Mouse (Mus musculus): ENCODE results near the gene Vegfd. TPM values are rescaled to one million over a fixed set of nuclear protein-coding genes. Genes with fewer than 3 reads are reported as not detected.

Vegfd gene
- polyA plus RNA-seq, 1 experiment from 2014 or later: 40.1 TPM

DNA sequence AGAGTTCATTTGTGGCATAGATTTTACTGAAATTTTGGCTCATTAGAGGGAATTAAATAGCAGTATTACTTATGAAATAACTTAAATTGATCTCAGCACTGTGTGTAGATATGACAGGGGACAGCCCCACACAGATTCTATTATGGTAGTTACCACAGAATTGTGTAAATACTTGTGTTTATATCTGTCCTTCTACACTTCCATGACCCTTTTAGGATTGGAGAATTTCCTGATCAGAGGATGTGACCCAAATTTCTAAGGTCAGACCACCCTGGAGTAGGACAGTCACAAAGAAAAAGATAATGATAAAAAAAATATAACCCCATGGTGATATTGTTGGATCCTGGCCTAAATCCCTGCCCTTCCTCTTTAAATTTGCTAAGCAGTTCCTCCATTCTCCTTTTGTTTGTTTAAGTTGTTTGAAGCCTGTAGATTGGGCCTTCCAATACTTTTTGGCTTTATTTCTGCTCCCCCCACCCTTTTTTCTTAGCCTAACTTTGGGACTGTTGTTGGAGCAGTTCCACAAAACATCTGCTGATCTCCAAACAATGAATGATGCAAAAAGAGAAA lies 32.0 kb downstream of the Vegfd start:
- H3K9me3 ChIP-seq (ENCODE audit: low read depth, low read length): no peaks in the 10 kb centered on the region
- ATAC-seq (ENCODE audit: insufficient read depth): peak; percentile 83
- H3K4me1 ChIP-seq (ENCODE audit: insufficient read depth): 0 out of 2 replicates have a peak, but pooled peaks cover 4% of the 10 kb centered on the region
- no peaks in the 10 kb centered on the region for H3K27me3 ChIP-seq (ENCODE audit: insufficient read depth, low read length)
- no peak for TF ChIP-seq CTCF (IDR thresholded peaks at IDR 0.05; ENCODE audit: low read depth)
- no peak overlapping the region for H3K4me3 ChIP-seq (ENCODE audit: low read depth, low read length)
- H3K9ac ChIP-seq: no peak overlapping the region
- peak; percentile 82 for DNase-seq
- H3K4me2 ChIP-seq: no peak overlapping the region
- H3K36me3 ChIP-seq (ENCODE audit: insufficient read depth): 0 out of 2 replicates have a peak, but pooled peaks cover 5% of the 10 kb centered on the region
- no peak overlapping the region for H3K27ac ChIP-seq (ENCODE audit: low read depth)

DNA sequence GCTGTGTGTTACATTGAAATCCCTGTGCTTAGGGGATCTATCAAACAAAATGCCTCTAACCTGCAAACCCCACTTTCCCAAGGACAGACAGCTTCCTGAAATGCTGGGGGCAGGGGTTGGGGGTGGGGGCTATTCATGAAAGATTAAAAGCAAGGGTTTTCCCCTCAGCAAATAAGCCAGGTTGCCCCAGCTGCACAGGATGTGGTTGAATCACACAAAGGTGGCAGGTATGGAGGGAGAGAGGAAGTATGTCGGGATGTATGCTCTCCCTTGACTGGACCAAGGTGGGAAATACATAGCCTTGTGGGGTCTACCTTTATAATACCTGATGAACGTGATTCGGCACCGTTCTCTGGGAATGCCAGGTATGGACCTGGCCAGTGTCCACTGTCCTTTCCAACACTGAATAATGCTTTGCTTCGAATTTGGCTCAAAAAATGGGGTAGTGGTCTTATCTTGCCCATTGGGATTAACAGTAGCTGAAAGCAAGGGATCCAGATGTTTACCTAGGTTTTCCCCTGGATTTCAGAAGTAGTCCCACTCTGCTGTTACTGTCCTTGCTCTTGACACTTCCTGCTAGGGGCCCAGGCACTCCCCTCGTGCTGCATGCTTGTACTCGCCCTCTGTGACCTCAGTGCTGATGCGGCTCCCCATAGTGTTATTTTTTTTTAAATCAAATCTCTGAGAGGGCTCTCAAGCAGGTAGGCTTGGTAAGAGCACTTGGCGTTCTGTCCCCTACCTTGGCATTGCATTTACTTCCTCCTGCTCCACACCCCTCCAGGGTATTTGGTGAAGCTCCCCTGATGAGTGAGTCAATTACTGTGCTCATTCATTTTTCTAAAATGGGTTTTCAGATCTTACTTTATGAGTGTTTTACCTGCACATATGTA lies 33.2 kb downstream of the Vegfd start:
- no peak for DNase-seq
- no peak overlapping the region for H3K4me2 ChIP-seq
- no peaks in the 10 kb centered on the region for H3K9me3 ChIP-seq (ENCODE audit: low read depth, low read length)
- H3K27me3 ChIP-seq (ENCODE audit: insufficient read depth, low read length): no peaks in the 10 kb centered on the region
- TF ChIP-seq CTCF (IDR thresholded peaks at IDR 0.05; ENCODE audit: low read depth): no peak
- WGBS: 63% methylated on average over 9 of the region's 9 CpGs
- H3K4me1 ChIP-seq (ENCODE audit: insufficient read depth): 0 out of 2 replicates have a peak, but pooled peaks cover 4% of the 10 kb centered on the region
- peak overlapping the region; percentile 69; the same call in 1 of the 2 replicates for H3K27ac ChIP-seq (ENCODE audit: low read depth)
- H3K4me3 ChIP-seq (ENCODE audit: low read depth, low read length): no peak overlapping the region
- ATAC-seq (ENCODE audit: insufficient read depth): no peak
- H3K9ac ChIP-seq: no peak overlapping the region
- H3K36me3 ChIP-seq (ENCODE audit: insufficient read depth): 0 out of 2 replicates have a peak, but pooled peaks cover 5% of the 10 kb centered on the region

DNA sequence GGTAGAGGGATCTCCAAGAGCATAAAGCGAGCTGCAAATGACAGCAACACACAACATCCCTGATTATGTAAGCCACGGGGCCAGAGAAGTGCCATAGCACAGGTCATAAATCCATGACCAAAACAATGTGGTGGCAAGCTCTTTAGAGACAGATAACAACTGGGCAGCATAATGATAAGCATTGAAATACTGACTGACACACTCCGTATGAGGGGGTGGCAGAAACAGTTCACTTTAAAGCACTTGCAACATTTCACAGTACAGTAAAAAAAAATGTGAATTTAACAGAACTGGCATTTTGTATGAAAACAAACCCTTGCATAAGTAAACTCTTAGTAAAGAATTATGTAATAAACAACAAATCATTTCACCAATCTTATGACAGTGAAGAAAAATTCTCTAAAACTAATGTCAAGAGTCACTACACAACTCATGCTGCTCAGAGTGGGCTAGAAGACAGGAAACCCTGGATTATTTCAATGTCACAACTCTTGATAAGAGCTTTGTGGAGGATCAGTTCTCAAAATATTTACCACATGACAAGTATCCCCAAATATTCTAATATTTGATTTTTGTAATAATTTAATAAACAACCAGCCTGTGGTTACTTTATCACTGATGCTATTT lies 35.2 kb downstream of the Vegfd start:
- peak; percentile 76 for ATAC-seq (ENCODE audit: insufficient read depth)
- Histone ChIP-seq H3K4me3 (ENCODE audit: low read depth, low read length) (no peak overlapping the region), H3K9me3 (ENCODE audit: low read depth, low read length) (no peaks in the 10 kb centered on the region), H3K27me3 (ENCODE audit: insufficient read depth, low read length) (no peaks in the 10 kb centered on the region), H3K36me3 (ENCODE audit: insufficient read depth) (no peaks in the 10 kb centered on the region), H3K4me2 (no peak overlapping the region), H3K9ac (no peak overlapping the region), H3K4me1 (ENCODE audit: insufficient read depth) (0 out of 2 replicates have a peak, but pooled peaks cover 4% of the 10 kb centered on the region), H3K27ac (ENCODE audit: low read depth) (no peak overlapping the region)
- DNase-seq: peak; percentile 60
- 55% methylated on average over 3 of the region's 3 CpGs for WGBS
- no peak for TF ChIP-seq CTCF (IDR thresholded peaks at IDR 0.05; ENCODE audit: low read depth)

DNA sequence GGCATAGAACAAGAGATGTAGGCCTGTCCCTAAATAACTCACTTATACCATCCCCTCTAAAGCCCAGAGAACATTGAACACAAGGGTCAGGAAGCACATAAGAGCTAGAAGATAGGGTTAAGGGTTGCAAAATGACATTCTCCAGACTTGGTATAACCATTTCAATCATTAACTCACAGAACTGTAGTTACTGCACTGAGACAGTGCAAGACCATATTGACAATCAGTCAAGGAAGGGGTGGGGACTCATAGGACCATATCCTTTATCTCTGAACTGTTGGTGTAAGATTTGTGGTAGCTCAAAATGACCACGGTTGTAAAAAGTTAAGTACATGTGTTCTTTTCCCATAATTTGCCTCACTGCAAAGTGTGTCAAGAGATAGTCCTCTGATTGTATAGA lies 37.4 kb downstream of the Vegfd start:
- Histone ChIP-seq H3K9me3 (ENCODE audit: low read depth, low read length) (no peaks in the 10 kb centered on the region), H3K36me3 (ENCODE audit: insufficient read depth) (no peaks in the 10 kb centered on the region), H3K4me2 (no peak overlapping the region), H3K4me3 (ENCODE audit: low read depth, low read length) (no peak overlapping the region), H3K9ac (no peak overlapping the region), H3K4me1 (ENCODE audit: insufficient read depth) (0 out of 2 replicates have a peak, but pooled peaks cover 4% of the 10 kb centered on the region), H3K27me3 (ENCODE audit: insufficient read depth, low read length) (no peaks in the 10 kb centered on the region), H3K27ac (ENCODE audit: low read depth) (no peak overlapping the region)
- 79% methylated on average over 1 of the region's 1 CpGs for WGBS
- no peak for TF ChIP-seq CTCF (IDR thresholded peaks at IDR 0.05; ENCODE audit: low read depth)
- ATAC-seq (ENCODE audit: insufficient read depth) (no peak), DNase-seq (no peak)

DNA sequence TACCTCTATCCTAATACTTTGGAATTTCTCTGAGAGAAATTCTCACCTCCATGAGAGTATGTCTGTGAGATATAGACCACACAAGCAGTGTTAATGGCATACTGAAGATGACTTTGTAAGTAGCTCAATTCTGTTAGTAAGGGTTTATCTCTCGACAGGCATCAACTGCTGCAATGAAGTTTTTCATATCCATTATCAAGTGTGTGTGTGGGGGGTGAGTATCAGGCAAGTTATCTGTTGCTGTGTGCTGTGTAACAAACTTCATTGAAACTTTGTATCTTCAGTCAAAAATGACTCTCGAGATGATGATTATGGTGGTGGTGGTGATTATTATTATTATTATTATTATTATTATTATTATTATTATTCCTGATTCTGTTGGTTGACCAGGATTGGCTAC lies 43.6 kb downstream of the Vegfd start:
- DNase-seq (no peak), ATAC-seq (ENCODE audit: insufficient read depth) (no peak)
- Histone ChIP-seq H3K4me1 (ENCODE audit: insufficient read depth) (no peaks in the 10 kb centered on the region), H3K4me3 (ENCODE audit: low read depth, low read length) (no peak overlapping the region), H3K27me3 (ENCODE audit: insufficient read depth, low read length) (no peaks in the 10 kb centered on the region), H3K9me3 (ENCODE audit: low read depth, low read length) (no peaks in the 10 kb centered on the region), H3K9ac (no peak overlapping the region), H3K27ac (ENCODE audit: low read depth) (no peak overlapping the region), H3K36me3 (ENCODE audit: insufficient read depth) (no peaks in the 10 kb centered on the region), H3K4me2 (no peak overlapping the region)
- WGBS: 74% methylated on average over 2 of the region's 2 CpGs
- no peak for TF ChIP-seq CTCF (IDR thresholded peaks at IDR 0.05; ENCODE audit: low read depth)

DNA sequence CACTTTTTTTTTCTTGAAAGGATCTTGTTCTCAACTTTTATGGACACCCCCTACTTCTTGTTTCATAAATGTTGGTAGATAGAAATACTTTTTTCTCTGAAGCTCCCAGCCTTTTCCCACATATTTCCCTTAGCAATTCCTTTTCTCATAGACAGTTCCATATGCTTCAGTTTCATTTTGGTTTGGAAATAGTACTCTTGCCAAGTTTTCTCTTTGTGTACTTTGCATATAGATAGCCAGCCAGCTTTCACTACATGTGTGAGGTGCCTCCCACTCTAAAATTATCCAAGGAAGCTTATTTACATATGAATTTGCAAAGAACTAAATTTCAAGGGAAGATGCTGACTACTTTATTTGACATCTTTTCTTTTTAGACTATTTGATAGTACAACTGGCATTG lies 44.8 kb downstream of the Vegfd start:
- Histone ChIP-seq H3K9ac (no peak overlapping the region), H3K4me1 (ENCODE audit: insufficient read depth) (no peaks in the 10 kb centered on the region), H3K4me2 (no peak overlapping the region), H3K36me3 (ENCODE audit: insufficient read depth) (peaks cover 7% of the 10 kb centered on the region), H3K4me3 (ENCODE audit: low read depth, low read length) (no peak overlapping the region), H3K9me3 (ENCODE audit: low read depth, low read length) (no peaks in the 10 kb centered on the region), H3K27me3 (ENCODE audit: insufficient read depth, low read length) (no peaks in the 10 kb centered on the region), H3K27ac (ENCODE audit: low read depth) (no peak overlapping the region)
- no peak for ATAC-seq (ENCODE audit: insufficient read depth)
- DNase-seq: no peak
- TF ChIP-seq CTCF (IDR thresholded peaks at IDR 0.05; ENCODE audit: low read depth): no peak

DNA sequence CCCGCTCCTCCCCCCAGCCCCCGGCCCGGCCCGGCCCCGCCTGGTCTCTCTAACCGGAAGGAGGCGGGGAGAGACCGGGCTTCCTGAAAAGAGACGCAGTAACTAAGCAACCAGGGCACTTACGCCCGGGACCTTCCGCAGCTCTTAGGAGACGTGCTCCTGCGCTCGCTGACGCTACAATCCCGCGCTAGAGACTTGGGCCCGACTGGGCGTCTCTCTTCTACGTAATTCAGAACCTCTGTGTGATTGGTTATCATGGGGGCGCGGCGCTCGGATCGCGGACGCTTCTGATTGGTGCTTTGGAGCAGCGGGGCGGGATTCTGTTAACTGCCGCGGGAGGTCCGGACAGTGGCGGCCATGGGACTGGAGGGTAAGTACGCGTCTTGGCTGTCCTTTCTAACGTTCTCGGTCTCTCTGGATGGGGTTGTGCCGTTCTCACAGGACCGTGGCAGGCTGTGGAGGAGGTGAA lies 46.3 kb downstream of the Vegfd start, which contains the start of gene Piga:
Gene Piga (plus strand): TSS at position 317 of the 469 bp plus-strand sequence.
- ATAC-seq (ENCODE audit: insufficient read depth) (peak; percentile 99), DNase-seq (peak; percentile 96)
- WGBS: 8% methylated on average over 36 of the region's 40 CpGs
- H3K9me3 ChIP-seq (ENCODE audit: low read depth, low read length): no peaks in the 10 kb centered on the region
- H3K4me3 ChIP-seq (ENCODE audit: low read depth, low read length): peak within 1 kb of the TSS; percentile 55
- peak within 1 kb of the TSS; percentile 64 for H3K9ac ChIP-seq
- no peaks in the 10 kb centered on the region for H3K4me1 ChIP-seq (ENCODE audit: insufficient read depth)
- peak within 1 kb of the TSS; percentile 69 for H3K27ac ChIP-seq (ENCODE audit: low read depth)
- peak within 1 kb of the TSS; percentile 55 for H3K4me2 ChIP-seq
- no peak for TF ChIP-seq CTCF (IDR thresholded peaks at IDR 0.05; ENCODE audit: low read depth)
- no peaks in the 10 kb centered on the region for H3K27me3 ChIP-seq (ENCODE audit: insufficient read depth, low read length)
- H3K36me3 ChIP-seq (ENCODE audit: insufficient read depth): peaks cover 20% of the 10 kb centered on the region
